ENCODE assay signal across 24 mouse cellular contexts in genomic region chr14:72633571-72633970, GRCm38 (mm10).
"Had no signal": no experiment of that assay in that cellular context is flagged by ENCODE, and none has a peak within 500 bp of the region (broad histone marks: within the 10 kb centered on the region; RNA-seq: fewer than 3 reads in every experiment).

No protein-coding gene starts in this region.

- H3K27ac ChIP-seq: gastrocnemius, adult 2 months; heart, adult 2 months; heart, embryonic 13.5 days; heart, embryonic 15.5 days; hindbrain, embryonic 13.5 days; hindbrain, embryonic 15.5 days; hindbrain, postnatal 0 days; kidney, embryonic 15.5 days; kidney, postnatal 0 days; left cerebral cortex, adult 2 months; limb, embryonic 10.5 days; limb, embryonic 12.5 days; liver, embryonic 13.5 days had no signal

- DNase-seq: gastrocnemius, adult 2 months; gastrocnemius, postnatal 10 days; gastrocnemius, postnatal 25 days; heart, adult 2 months; heart, postnatal 14 days; heart, postnatal 36 days; kidney, adult 11 months; kidney, adult 2 months; kidney, adult 9 months; kidney, postnatal 14 days; kidney, postnatal 36 days; layer of hippocampus, adult 9-11 months; liver; liver, embryonic 13.5 days had no signal

- H3K36me3 ChIP-seq: heart, embryonic 13.5 days; heart, embryonic 15.5 days; hindbrain, embryonic 13.5 days; hindbrain, embryonic 15.5 days; kidney, embryonic 15.5 days; limb, embryonic 10.5 days; limb, embryonic 12.5 days; liver, embryonic 13.5 days had no signal

- H3K4me3 ChIP-seq: gastrocnemius, adult 2 months; heart, adult 2 months; heart, embryonic 13.5 days; heart, embryonic 15.5 days; hindbrain, embryonic 13.5 days; hindbrain, embryonic 15.5 days; kidney, embryonic 15.5 days; left cerebral cortex, adult 2 months; limb, embryonic 10.5 days; limb, embryonic 12.5 days; liver, embryonic 13.5 days had no signal

- H3K4me1 ChIP-seq: heart, embryonic 15.5 days; hindbrain, embryonic 13.5 days; hindbrain, embryonic 15.5 days; kidney, embryonic 15.5 days; limb, embryonic 10.5 days; limb, embryonic 12.5 days had no signal

- H3K27me3 ChIP-seq: heart, embryonic 13.5 days; heart, embryonic 15.5 days; hindbrain, embryonic 13.5 days; hindbrain, embryonic 15.5 days; kidney, embryonic 15.5 days; limb, embryonic 12.5 days; liver, embryonic 13.5 days had no signal
